Mouse (Mus musculus): Measurements from ENCODE around the gene Ldb3. TPM values are rescaled to one million over a fixed set of nuclear protein-coding genes. Genes with fewer than 3 reads are reported as not detected.

The Ldb3 gene
- total RNA-seq, 2 experiments from 2014 or later, result 1,008 to 1,034 TPM

- no peak for DNase-seq
Observed at GRCm38 (mm10) chr14:34561647-34562046, 26.8 kb downstream of the Ldb3 start.

- no peak for DNase-seq
Observed at GRCm38 (mm10) chr14:34558947-34559346, 29.5 kb downstream of the Ldb3 start.

GRCm38 (mm10) chr14:34555211-34555610 is 33.3 kb downstream of the Ldb3 start:
- no peak for DNase-seq

- peak; percentile 70 to 85 for DNase-seq
Observed at GRCm38 (mm10) chr14:34554047-34554446, 34.4 kb downstream of the Ldb3 start.

- no peak for DNase-seq
Observed at GRCm38 (mm10) chr14:34553470-34553869, 35.0 kb downstream of the Ldb3 start.

GRCm38 (mm10) chr14:34552226-34552625 is 36.3 kb downstream of the Ldb3 start:
- DNase-seq, result no peak

- DNase-seq, result peak; percentile 83
Observed at GRCm38 (mm10) chr14:34549004-34549671, 39.3 kb downstream of the Ldb3 start.

- DNase-seq, result peak; percentile 80 to 82
Observed at GRCm38 (mm10) chr14:34548391-34549001, 40.0 kb downstream of the Ldb3 start.

GRCm38 (mm10) chr14:34544545-34544944 is 43.9 kb downstream of the Ldb3 start:
- DNase-seq, result peak in 1 of 2 experiments; percentile 72

- no peak for DNase-seq
Observed at GRCm38 (mm10) chr14:34544001-34544400, 44.5 kb downstream of the Ldb3 start.

GRCm38 (mm10) chr14:34543596-34543995 is 44.9 kb downstream of the Ldb3 start:
- DNase-seq, result peak; percentile 70 to 74

- DNase-seq, result no peak
Observed at GRCm38 (mm10) chr14:34541896-34542295, 46.6 kb downstream of the Ldb3 start.

GRCm38 (mm10) chr14:34540685-34541162 is 47.8 kb downstream of the Ldb3 start:
- peak; percentile 75 to 76 for DNase-seq

- no peak for DNase-seq
Observed at GRCm38 (mm10) chr14:34535883-34536282, 52.6 kb downstream of the Ldb3 start.

GRCm38 (mm10) chr14:34533537-34533936 is 54.9 kb downstream of the Ldb3 start:
- no peak for DNase-seq

GRCm38 (mm10) chr14:34532536-34532935 is 55.9 kb downstream of the Ldb3 start:
- no peak for DNase-seq

GRCm38 (mm10) chr14:34528804-34529203 is 59.7 kb downstream of the Ldb3 start:
- peak in 1 of 2 experiments; percentile 55 for DNase-seq

GRCm38 (mm10) chr14:34522701-34523100 is 65.8 kb downstream of the Ldb3 start, which contains the start of gene 9230112D13Rik:
TSS of gene 9230112D13Rik (minus strand) at chr14:34522801.
- no peak for DNase-seq

GRCm38 (mm10) chr14:34517959-34518544 is 70.4 kb downstream of the Ldb3 start:
- DNase-seq, result no peak

- no peak for DNase-seq
Observed at GRCm38 (mm10) chr14:34516960-34517577, 71.4 kb downstream of the Ldb3 start.

- no peak for DNase-seq
Observed at GRCm38 (mm10) chr14:34515860-34516259, 72.6 kb downstream of the Ldb3 start.

- DNase-seq, result peak; percentile 59 to 60
Observed at GRCm38 (mm10) chr14:34514120-34514519, 74.4 kb downstream of the Ldb3 start.

- no peak for DNase-seq
Observed at GRCm38 (mm10) chr14:34512602-34513001, 75.9 kb downstream of the Ldb3 start.

Data from heart, adult 18-20 months (tissue).